Mouse (Mus musculus) embryonic facial prominence, embryonic 13.5 days (tissue): Measurements from ENCODE around the gene Ppm1h. TPM values are rescaled to one million over a fixed set of nuclear protein-coding genes. Genes with fewer than 3 reads are reported as not detected.

ENCODE experiments used
- ATAC-seq: fragments of 200-750 bp; cut with Nextera tagmentation; 2 replicates; pipeline ENCODE4 v1.8.0; 2017; ENCODE audit warnings: low read depth; ENCODE audit not compliant: insufficient number of reproducible peaks, insufficient read depth, low FRiP score, low TSS enrichment
- H3K27ac ChIP-seq: fragments of 300-500 bp; sonication (generic); 2 replicates; pipeline ENCODE4 v1.5.1; 2015; ENCODE audit warnings: moderate library complexity, mild to moderate bottlenecking, inconsistent platforms
- H3K27me3 ChIP-seq: fragments of 300-500 bp; sonication (generic); 2 replicates; pipeline ENCODE4 v1.6.1; 2015; ENCODE audit warnings: mild to moderate bottlenecking, inconsistent platforms
- H3K36me3 ChIP-seq: fragments of 300-500 bp; sonication (generic); 2 replicates; pipeline ENCODE4 v1.6.1; 2015; ENCODE audit warnings: mild to moderate bottlenecking, inconsistent platforms
- H3K4me1 ChIP-seq: fragments of 300-500 bp; sonication (generic); 2 replicates; pipeline ENCODE4 v1.6.1; 2015; ENCODE audit warnings: inconsistent platforms
- H3K4me2 ChIP-seq: fragments of 300-500 bp; sonication (generic); 2 replicates; pipeline ENCODE4 v1.6.1; 2015; ENCODE audit warnings: moderate library complexity, mild to moderate bottlenecking, inconsistent platforms
- H3K4me3 ChIP-seq: fragments of 300-500 bp; sonication (generic); 2 replicates; pipeline ENCODE4 v1.5.1; 2015; ENCODE audit warnings: mild to moderate bottlenecking, inconsistent platforms
- H3K9ac ChIP-seq: fragments of 300-500 bp; sonication (generic); 2 replicates; pipeline ENCODE4 v1.6.1; 2015; ENCODE audit warnings: mild to moderate bottlenecking, inconsistent platforms
- H3K9me3 ChIP-seq: fragments of 300-500 bp; sonication (generic); 2 replicates; pipeline ENCODE4 v1.6.1; 2016; ENCODE audit warnings: inconsistent platforms
- WGBS: fragments of 180-500 bp; shearing (Covaris S2); methylation state at CpG from one replicate; pipeline ENCODE4 v1.1.7; 2015; ENCODE audit warnings: mixed read lengths; 5-methylcytosine and 5-hydroxymethylcytosine counted together
- microRNA counts: library from miRNA; unstranded; fragments of <30 nt; microRNA quantifications from one replicate; lab custom pipeline; 2016
- microRNA-seq: library from miRNA; unstranded; fragments of <30 nt; microRNA quantifications from one replicate; pipeline ENCODE4, GENCODE M21; 2016
- polyA plus RNA-seq: library from polyadenylated mRNA; unstranded; fragments of >200 nt; fragmentation: Nextera tagmentation; extraction: Ambion mirVana; gene quantifications from 2 replicates; pipeline ENCODE4 v1.2.1, GENCODE M21; 2015

The Ppm1h gene
- polyA plus RNA-seq, 1 experiment from 2014 or later = 4.0 TPM

DNA sequence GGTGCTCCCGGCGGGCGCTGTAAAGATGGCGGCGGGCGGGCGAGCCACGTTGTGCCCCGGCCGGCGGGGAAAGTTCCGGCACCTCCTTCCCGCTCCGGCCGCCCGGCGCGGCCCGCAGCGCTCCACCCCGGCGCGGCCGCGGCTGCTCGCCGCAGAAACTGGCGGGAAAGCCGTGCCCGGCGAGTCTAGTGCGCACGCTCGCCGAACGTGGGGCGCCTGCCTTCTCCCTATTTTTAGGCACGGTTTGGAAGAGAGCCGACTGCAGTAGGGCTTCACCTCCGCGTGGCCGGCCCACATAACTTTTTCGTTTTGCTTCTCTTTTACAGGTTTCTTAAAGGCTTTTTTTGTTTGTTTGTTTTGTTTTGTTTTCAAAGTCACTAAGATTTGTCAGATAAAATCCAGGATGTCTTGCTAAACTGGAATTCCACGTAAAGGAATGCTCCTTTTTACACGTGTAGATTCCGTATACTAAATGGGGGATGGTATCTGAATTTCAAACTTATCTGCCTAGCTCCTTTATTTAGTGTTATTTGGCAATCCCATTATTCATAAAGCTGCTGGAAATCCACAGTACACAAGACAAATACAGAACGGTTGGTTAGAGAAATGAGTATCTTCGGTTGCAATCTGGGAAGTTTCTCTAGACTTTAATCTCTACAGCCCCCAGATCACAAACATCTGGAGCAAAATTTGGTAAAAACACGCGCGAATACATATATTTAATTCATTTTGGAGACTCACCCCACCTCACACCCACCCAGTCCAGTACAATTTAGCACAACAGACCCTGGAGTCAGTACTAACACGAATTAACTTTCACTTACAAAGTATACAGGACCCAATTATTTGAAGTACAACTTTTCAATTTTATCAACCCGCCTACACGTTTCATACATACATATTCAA is 308.0 kb downstream of the Ppm1h start:
- Histone ChIP-seq H3K9ac (peak overlapping the region; percentile 100), H3K27me3 (no peaks in the 10 kb centered on the region), H3K4me3 (peak overlapping the region; percentile 92), H3K9me3 (no peaks in the 10 kb centered on the region), H3K27ac (peak overlapping the region; percentile 100), H3K4me1 (peaks cover 28% of the 10 kb centered on the region), H3K4me2 (peak overlapping the region; percentile 65), H3K36me3 (peaks cover 16% of the 10 kb centered on the region)
- WGBS = 6% methylated on average over 53 of the region's 54 CpGs
- peak; percentile 76 for ATAC-seq

DNA sequence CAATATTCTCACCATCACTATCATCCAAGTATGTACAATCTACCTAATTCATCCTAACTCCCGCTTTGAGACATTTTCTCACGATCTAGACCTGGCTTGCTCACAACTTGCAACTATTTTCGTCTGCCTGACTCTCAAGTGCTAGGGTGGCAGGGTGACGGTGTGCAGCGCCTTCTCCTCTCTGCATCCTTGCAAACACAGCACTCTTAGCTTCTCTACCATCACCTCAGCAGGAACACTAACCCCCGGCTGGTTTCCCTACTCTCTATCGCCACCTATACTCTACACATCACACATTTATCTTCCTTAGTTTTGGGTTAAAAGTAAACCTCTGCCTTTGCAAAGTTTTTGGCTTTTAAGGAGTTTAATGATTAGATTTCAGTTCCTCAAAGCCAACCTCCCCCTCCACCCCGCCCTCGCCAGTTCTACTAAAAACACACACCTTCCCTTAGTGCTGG is 309.1 kb downstream of the Ppm1h start:
- H3K36me3 ChIP-seq = peaks cover 13% of the 10 kb centered on the region
- H3K9ac ChIP-seq = peak overlapping the region; percentile 41
- 18% methylated on average over 9 of the region's 9 CpGs for WGBS
- H3K9me3 ChIP-seq = no peaks in the 10 kb centered on the region
- no peak overlapping the region for H3K4me3 ChIP-seq
- no peak for ATAC-seq
- peak overlapping the region; percentile 100 for H3K27ac ChIP-seq
- H3K4me2 ChIP-seq = peak overlapping the region; percentile 65
- no peaks in the 10 kb centered on the region for H3K27me3 ChIP-seq
- H3K4me1 ChIP-seq = peaks cover 28% of the 10 kb centered on the region

DNA sequence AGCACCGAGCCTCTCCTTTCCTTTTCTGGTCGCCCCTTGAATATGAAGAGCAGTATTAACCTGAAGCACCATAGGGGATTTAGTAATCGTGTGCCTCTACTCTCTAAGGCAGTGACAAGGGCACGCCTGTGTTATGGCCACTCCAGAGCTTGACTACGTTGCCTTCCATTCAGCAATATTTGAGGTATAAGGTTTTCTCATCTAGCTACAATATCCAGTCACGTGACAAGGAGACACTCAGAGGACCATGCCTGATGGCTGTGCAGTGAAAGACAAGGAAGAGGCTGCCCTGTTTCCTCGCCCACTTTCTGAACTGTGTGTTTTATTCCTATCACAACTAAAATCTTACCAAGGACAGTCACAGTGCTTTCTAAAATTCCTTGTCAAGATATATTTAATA is 309.8 kb downstream of the Ppm1h start:
- Histone ChIP-seq H3K9ac (no peak overlapping the region), H3K36me3 (peaks cover 14% of the 10 kb centered on the region), H3K4me1 (peaks cover 22% of the 10 kb centered on the region), H3K4me3 (no peak overlapping the region), H3K27me3 (no peaks in the 10 kb centered on the region), H3K27ac (0 out of 2 replicates have a peak overlapping the region, but pooled peaks have one; percentile 100), H3K9me3 (no peaks in the 10 kb centered on the region), H3K4me2 (no peak overlapping the region)
- WGBS = 82% methylated on average over 7 of the region's 7 CpGs
- ATAC-seq = no peak

DNA sequence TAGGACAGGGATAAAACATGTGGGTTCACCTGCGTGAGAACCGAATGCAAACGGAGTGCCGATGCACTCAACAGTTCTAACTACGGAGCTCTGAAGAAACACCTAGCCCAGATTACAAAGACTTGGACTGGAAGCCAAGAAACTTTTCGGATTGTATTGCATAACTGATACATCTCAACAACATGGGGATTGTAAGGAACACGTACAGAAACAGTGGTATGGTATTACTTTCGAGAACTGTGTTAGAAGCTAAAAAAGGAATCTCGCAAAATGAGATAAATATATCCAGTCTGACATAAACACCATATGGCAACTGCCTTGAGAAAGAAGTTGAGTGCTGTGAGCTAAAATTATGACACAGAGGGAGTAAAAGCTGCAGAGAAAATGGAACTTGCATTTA is 311.4 kb downstream of the Ppm1h start:
- no peak overlapping the region for H3K9ac ChIP-seq
- H3K9me3 ChIP-seq = no peaks in the 10 kb centered on the region
- H3K27me3 ChIP-seq = no peaks in the 10 kb centered on the region
- peaks cover 20% of the 10 kb centered on the region for H3K4me1 ChIP-seq
- no peak overlapping the region; the same call in 1 of the 2 replicates for H3K27ac ChIP-seq
- no peak overlapping the region for H3K4me2 ChIP-seq
- no peak overlapping the region for H3K4me3 ChIP-seq
- no peak for ATAC-seq
- 85% methylated on average over 9 of the region's 9 CpGs for WGBS
- H3K36me3 ChIP-seq = peaks cover 23% of the 10 kb centered on the region

DNA sequence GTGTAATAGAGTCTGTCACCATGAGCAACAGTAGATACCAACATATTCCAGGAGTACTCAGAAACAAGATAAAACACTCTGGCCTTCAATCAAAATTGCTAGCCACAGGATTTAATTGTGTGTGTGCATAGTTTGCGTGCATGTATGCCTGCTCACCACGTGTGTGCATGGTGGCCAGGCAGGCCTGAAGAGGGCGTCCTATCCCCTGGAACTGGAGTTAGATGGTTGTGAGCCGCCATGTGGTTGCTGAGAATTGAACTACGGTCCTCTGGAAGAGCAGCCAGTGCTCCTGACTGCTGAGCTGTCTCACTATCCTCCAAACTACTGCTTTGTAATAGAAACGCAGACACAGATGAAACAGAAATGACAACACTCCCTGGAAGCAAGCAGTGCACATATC is 312.0 kb downstream of the Ppm1h start:
- no peaks in the 10 kb centered on the region for H3K27me3 ChIP-seq
- peak overlapping the region; percentile 70 for H3K27ac ChIP-seq
- no peak overlapping the region for H3K9ac ChIP-seq
- H3K9me3 ChIP-seq = no peaks in the 10 kb centered on the region
- peaks cover 30% of the 10 kb centered on the region for H3K36me3 ChIP-seq
- H3K4me3 ChIP-seq = no peak overlapping the region
- WGBS = 93% methylated on average over 6 of the region's 6 CpGs
- ATAC-seq = no peak
- peaks cover 20% of the 10 kb centered on the region for H3K4me1 ChIP-seq
- H3K4me2 ChIP-seq = no peak overlapping the region

DNA sequence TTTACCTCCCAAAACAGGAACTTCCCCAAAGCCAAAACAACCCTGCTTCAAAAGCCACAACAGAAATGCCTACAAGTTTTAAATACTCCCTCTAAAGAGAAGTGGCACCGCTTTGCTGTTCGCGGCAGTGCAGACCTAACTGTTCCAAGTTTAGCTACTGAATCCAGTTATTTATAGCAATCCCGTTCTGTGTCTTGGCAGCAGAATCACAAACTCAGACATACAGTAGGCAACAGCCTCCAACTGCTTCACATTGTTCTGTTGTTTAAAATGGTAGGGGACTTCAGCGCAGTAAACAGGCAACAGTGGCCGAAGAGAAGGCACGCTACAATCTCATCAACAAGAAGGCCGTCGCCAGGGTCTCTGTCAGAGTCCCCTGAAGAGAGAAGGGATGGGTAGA is 312.5 kb downstream of the Ppm1h start:
- peak overlapping the region; percentile 70 for H3K27ac ChIP-seq
- H3K9ac ChIP-seq = no peak overlapping the region
- ATAC-seq = no peak
- H3K4me2 ChIP-seq = no peak overlapping the region
- no peaks in the 10 kb centered on the region for H3K27me3 ChIP-seq
- H3K4me1 ChIP-seq = peaks cover 20% of the 10 kb centered on the region
- H3K4me3 ChIP-seq = no peak overlapping the region
- WGBS = 86% methylated on average over 9 of the region's 9 CpGs
- peaks cover 35% of the 10 kb centered on the region for H3K36me3 ChIP-seq
- H3K9me3 ChIP-seq = no peaks in the 10 kb centered on the region

DNA sequence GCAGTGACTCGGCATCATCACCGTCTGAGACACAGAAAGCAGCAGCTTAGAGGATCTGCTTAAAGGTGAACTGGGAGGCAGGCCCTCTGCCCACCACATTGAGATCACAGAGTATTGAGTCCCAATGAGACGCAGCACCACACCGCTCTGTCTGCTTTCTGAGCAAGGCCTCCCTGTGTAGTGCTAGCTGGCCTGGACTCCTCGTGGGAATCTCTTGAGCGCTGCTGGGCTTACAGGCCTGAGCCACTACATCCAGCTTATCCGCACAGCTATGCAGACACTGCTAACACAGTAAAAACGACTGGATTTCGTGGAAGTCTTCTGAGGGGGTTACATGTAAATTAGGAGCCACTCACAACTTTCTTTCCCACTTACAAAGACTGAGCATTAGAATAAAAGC is 313.1 kb downstream of the Ppm1h start:
- no peak for ATAC-seq
- WGBS = 91% methylated on average over 9 of the region's 9 CpGs
- H3K36me3 ChIP-seq = peaks cover 41% of the 10 kb centered on the region

DNA sequence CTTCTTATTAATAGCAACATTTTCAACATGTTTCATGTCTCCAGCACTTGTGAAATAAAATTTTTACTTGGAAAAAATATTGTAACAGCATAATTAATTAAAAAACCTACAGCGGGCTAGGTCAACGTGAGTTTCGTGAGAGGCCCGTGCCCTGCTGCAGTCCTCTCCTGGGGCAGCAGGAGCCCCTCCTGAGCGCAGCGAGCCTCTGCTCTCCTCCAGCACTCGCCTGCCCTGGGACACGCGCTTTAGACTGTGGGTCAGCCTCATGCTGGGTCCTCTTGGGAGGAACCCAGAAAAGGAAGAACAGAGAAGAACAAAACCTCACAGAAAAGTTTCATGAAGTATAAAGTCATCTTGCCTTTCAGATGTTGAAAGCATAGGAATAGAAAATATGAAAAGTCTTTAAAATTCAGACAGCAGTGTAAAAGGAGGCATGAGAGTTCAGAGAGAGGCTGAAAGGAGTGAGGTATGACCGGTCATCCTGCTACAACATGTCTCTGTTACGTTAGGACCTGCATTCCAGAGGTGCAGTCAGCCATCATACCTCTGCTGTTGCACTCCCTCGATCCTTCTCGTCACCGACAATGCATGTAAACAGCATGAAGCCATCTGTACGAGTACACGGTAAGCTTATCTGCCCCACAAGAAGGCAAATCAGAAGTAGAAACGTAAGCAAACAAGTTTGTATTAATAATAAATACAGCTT is 316.0 kb downstream of the Ppm1h start:
- Histone ChIP-seq H3K36me3 (peaks cover 68% of the 10 kb centered on the region), H3K4me3 (no peak overlapping the region), H3K4me1 (peaks cover 4% of the 10 kb centered on the region; the same call in 1 of the 2 replicates), H3K9ac (no peak overlapping the region), H3K4me2 (no peak overlapping the region), H3K9me3 (no peaks in the 10 kb centered on the region), H3K27ac (no peak overlapping the region; the same call in 1 of the 2 replicates), H3K27me3 (no peaks in the 10 kb centered on the region)
- no peak for ATAC-seq
- 65% methylated on average over 17 of the region's 17 CpGs for WGBS

More for the DNA sequence above, 313.1 kb downstream of the Ppm1h start:
- H3K9me3 ChIP-seq = no peaks in the 10 kb centered on the region
- no peak overlapping the region for H3K4me2 ChIP-seq
- no peak overlapping the region for H3K9ac ChIP-seq
- H3K4me3 ChIP-seq = no peak overlapping the region
- H3K4me1 ChIP-seq = peaks cover 20% of the 10 kb centered on the region
- peak overlapping the region; percentile 70 for H3K27ac ChIP-seq
- H3K27me3 ChIP-seq = no peaks in the 10 kb centered on the region

MicroRNA genes within 50 kb of the gene (microRNA counts, 519-probe panel; counts per million panel counts)
- 5,741 counts per million, percentile 98 among the panel's probes with 10 or more counts for microRNA mmu-let-7i (lab: Ali Mortazavi, UCI)

Small RNA genes within 50 kb of the gene (microRNA-seq; reads per million reads assigned to microRNA genes)
- gene Mir6412 = not detected
- gene Mir8104 = not detected
- 61,195 reads per million, percentile 100 among the genes with 10 or more reads in this experiment for gene Mirlet7i

Other genes with a start within 250 kb of the Ppm1h start
- 15.5 and 21.5 TPM in 2 replicates for gene Avpr1a, start 230.3 kb upstream of the Ppm1h start, polyA plus RNA-seq